Mouse (Mus musculus) liver, embryonic 14.5 days (tissue): ENCODE data around the gene Prss8.

ENCODE experiments used
- CTCF ChIP-seq: IDR thresholded peaks from 2 replicates; pipeline ENCODE4 v1.5.1; 2016; ENCODE audit warnings: antibody characterized with exemption, low read depth, control low read depth
- EP300 ChIP-seq: IDR thresholded peaks from 2 replicates; pipeline ENCODE4 v1.6.1; 2016; ENCODE audit warnings: antibody characterized with exemption, low read depth

GRCm38 (mm10) chr7:127895442-127895841 lies 34.5 kb downstream of the Prss8 start, which contains the start of the genes Gm21974 and Vkorc1:
- peak; percentile 78 for TF ChIP-seq CTCF
- TF ChIP-seq EP300, result no peak
